Mouse (Mus musculus) liver, embryonic 14.5 days (tissue): ENCODE data around the gene Rbm45. TPM values are rescaled to one million over a fixed set of nuclear protein-coding genes. Genes with fewer than 3 reads are reported as not detected.

ENCODE experiments used
- ATAC-seq: fragments of 200-750 bp; cut with Nextera tagmentation; 2 replicates; pipeline ENCODE4 v1.8.0; 2017; ENCODE audit warnings: moderate number of reproducible peaks, mild to moderate bottlenecking, moderate library complexity; ENCODE audit not compliant: insufficient read depth
- DNase-seq, 3 experiments: peaks; one replicate each; pipeline ENCODE4 v3.0.0-alpha.2; 2012 to 2013; ENCODE audit warnings: low read depth in 3 of 3, low spot score in 3 of 3
- H3K27ac ChIP-seq: fragments of 300-500 bp; sonication (generic); 2 replicates; pipeline ENCODE4 v1.5.1; 2014; ENCODE audit warnings: moderate library complexity, mild to moderate bottlenecking, control low read depth, inconsistent platforms
- H3K27me3 ChIP-seq: fragments of 300-500 bp; sonication (generic); 2 replicates; pipeline ENCODE4 v1.6.1; 2014; ENCODE audit warnings: mild to moderate bottlenecking, low read length, moderate library complexity; ENCODE audit not compliant: control insufficient read depth, insufficient read depth
- H3K36me3 ChIP-seq: fragments of 300-500 bp; sonication (generic); replicated peaks from 2 replicates; pipeline ENCODE4 v1.6.1; 2014; ENCODE audit warnings: low read depth; ENCODE audit not compliant: control insufficient read depth, insufficient read depth
- H3K4me1 ChIP-seq, 2 experiments: fragments of 200-500 bp in 1 of 2; fragments of 300-500 bp in 1 of 2; sonication (generic) in 1 of 2; replicated peaks; 2 replicates each; pipeline ENCODE4 v1.6.1; 2012 to 2014; ENCODE audit warnings: antibody characterized with exemption in 1 of 2, inconsistent platforms in 1 of 2, low read length in 1 of 2; ENCODE audit not compliant: control insufficient read depth in 2 of 2, insufficient read depth in 2 of 2
- H3K4me2 ChIP-seq: fragments of 300-500 bp; sonication (generic); 2 replicates; pipeline ENCODE4 v1.6.1; 2014; ENCODE audit warnings: low read depth, mild to moderate bottlenecking, control low read depth, moderate library complexity
- H3K4me3 ChIP-seq, 2 experiments: fragments of 200-500 bp in 1 of 2; fragments of 300-500 bp in 1 of 2; sonication (generic) in 1 of 2; 2 replicates each; pipeline ENCODE4 v1.5.1; 2012 to 2014; ENCODE audit warnings: low read depth in 2 of 2, low read length in 2 of 2, mild to moderate bottlenecking in 2 of 2, control low read depth in 1 of 2, inconsistent platforms in 1 of 2, moderate library complexity in 1 of 2; ENCODE audit not compliant: insufficient read depth in 1 of 2
- H3K9ac ChIP-seq: fragments of 300-500 bp; sonication (generic); replicated peaks from 2 replicates; pipeline ENCODE4 v1.6.1; 2014; ENCODE audit warnings: mild to moderate bottlenecking, control low read depth, moderate library complexity
- H3K9me3 ChIP-seq: fragments of 300-500 bp; sonication (generic); 2 replicates; pipeline ENCODE4 v1.6.1; 2016; ENCODE audit warnings: low read length, mixed read lengths; ENCODE audit not compliant: control insufficient read depth
- CTCF ChIP-seq: IDR thresholded peaks from 2 replicates; pipeline ENCODE4 v1.5.1; 2016; ENCODE audit warnings: antibody characterized with exemption, low read depth, control low read depth
- EP300 ChIP-seq: IDR thresholded peaks from 2 replicates; pipeline ENCODE4 v1.6.1; 2016; ENCODE audit warnings: antibody characterized with exemption, low read depth
- WGBS: fragments of 180-500 bp; shearing (Covaris S2); extraction: QIAGEN DNeasy Blood & Tissue Kit; methylation state at CpG from one replicate; pipeline ENCODE4 v1.1.7; 2014; ENCODE audit not compliant: insufficient replicate concordance; 5-methylcytosine and 5-hydroxymethylcytosine counted together
- polyA plus RNA-seq, 2 experiments: library from polyadenylated mRNA; depleted of rRNA in 1 of 2; stranded (reverse) in 1 of 2; unstranded in 1 of 2; fragments of >200 nt; fragmentation: Nextera tagmentation in 1 of 2; extraction: Ambion mirVana in 1 of 2; gene quantifications; 2 replicates each; pipeline versions ENCODE4 v1.2.1 to v1.2.3; 2012 to 2014

Rbm45 gene
- polyA plus RNA-seq, 2 experiments, result 5.7 to 8.5 TPM

GRCm38 (mm10) chr2:76421411-76421924, 51.7 kb downstream of the Rbm45 start:
- H3K9me3 ChIP-seq, result no peaks in the 10 kb centered on the region
- H3K27ac ChIP-seq, result no peak overlapping the region
- 53% methylated on average over 6 of the region's 6 CpGs for WGBS
- H3K4me3 ChIP-seq, result no peak overlapping the region
- DNase-seq (no peak), ATAC-seq (no peak)
- no peaks in the 10 kb centered on the region for H3K36me3 ChIP-seq
- H3K27me3 ChIP-seq, result no peaks in the 10 kb centered on the region
- no peak overlapping the region for H3K9ac ChIP-seq
- H3K4me2 ChIP-seq, result no peak overlapping the region
- no peak for TF ChIP-seq CTCF
- H3K4me1 ChIP-seq, result no peaks in the 10 kb centered on the region

GRCm38 (mm10) chr2:76426816-76427215, 57.0 kb downstream of the Rbm45 start:
- Histone ChIP-seq H3K36me3 (no peaks in the 10 kb centered on the region), H3K27me3 (no peaks in the 10 kb centered on the region), H3K4me3 (no peak overlapping the region), H3K27ac (no peak overlapping the region), H3K9ac (no peak overlapping the region), H3K9me3 (no peaks in the 10 kb centered on the region), H3K4me1 (no peaks in the 10 kb centered on the region), H3K4me2 (no peak overlapping the region)
- WGBS, result 37% methylated on average over 3 of the region's 3 CpGs
- ATAC-seq (no peak), DNase-seq (no peak)
- TF ChIP-seq CTCF (no peak), EP300 (no peak)

GRCm38 (mm10) chr2:76429318-76429717, 59.5 kb downstream of the Rbm45 start:
- Histone ChIP-seq H3K27ac (no peak overlapping the region), H3K27me3 (no peaks in the 10 kb centered on the region), H3K9ac (no peak overlapping the region), H3K4me3 (no peak overlapping the region), H3K4me1 (no peaks in the 10 kb centered on the region), H3K4me2 (no peak overlapping the region), H3K9me3 (no peaks in the 10 kb centered on the region), H3K36me3 (no peaks in the 10 kb centered on the region)
- no peak for TF ChIP-seq EP300
- TF ChIP-seq CTCF, result no peak
- DNase-seq (no peak), ATAC-seq (no peak)
- 51% methylated on average over 3 of the region's 3 CpGs for WGBS

GRCm38 (mm10) chr2:76429855-76430254, 60.1 kb downstream of the Rbm45 start:
- Histone ChIP-seq H3K9ac (no peak overlapping the region), H3K27ac (no peak overlapping the region), H3K4me1 (no peaks in the 10 kb centered on the region), H3K27me3 (no peaks in the 10 kb centered on the region), H3K4me3 (no peak overlapping the region), H3K4me2 (no peak overlapping the region), H3K36me3 (no peaks in the 10 kb centered on the region), H3K9me3 (no peaks in the 10 kb centered on the region)
- WGBS, result 58% methylated on average over 5 of the region's 5 CpGs
- TF ChIP-seq CTCF (no peak), EP300 (no peak)
- ATAC-seq (no peak), DNase-seq (no peak)

- no peaks in the 10 kb centered on the region for H3K9me3 ChIP-seq
- H3K4me3 ChIP-seq, result no peak overlapping the region
- TF ChIP-seq EP300 (no peak), CTCF (no peak)
- DNase-seq (no peak), ATAC-seq (no peak)
- no peak overlapping the region for H3K9ac ChIP-seq
- WGBS, result 62% methylated on average over 3 of the region's 3 CpGs
- H3K4me1 ChIP-seq, result no peaks in the 10 kb centered on the region
- no peaks in the 10 kb centered on the region for H3K27me3 ChIP-seq
- H3K27ac ChIP-seq, result no peak overlapping the region
- no peak overlapping the region for H3K4me2 ChIP-seq
- H3K36me3 ChIP-seq, result no peaks in the 10 kb centered on the region
Measured at GRCm38 (mm10) chr2:76430539-76430938, 60.8 kb downstream of the Rbm45 start.

Other genes with a start within 250 kb of the Rbm45 start
- gene Pde11a, start 31.2 kb upstream of the Rbm45 start, polyA plus RNA-seq (2012; rRNA removed), result 0.01 TPM in 2 replicates
- 0.06 TPM in 1 of 2 replicates, not detected in the other for gene Pde11a, start 31.2 kb upstream of the Rbm45 start, polyA plus RNA-seq (2014; fragmentation: Nextera tagmentation; extraction: Ambion mirVana)
- not detected in 2 replicates for gene Cyct, start 9.5 kb upstream of the Rbm45 start, polyA plus RNA-seq (2012; rRNA removed)
- gene Cyct, start 9.5 kb upstream of the Rbm45 start, polyA plus RNA-seq (2014; fragmentation: Nextera tagmentation; extraction: Ambion mirVana), result not detected in 2 replicates
- 0.17 and 0.41 TPM in 2 replicates for gene Osbpl6, start 36.5 kb downstream of the Rbm45 start, polyA plus RNA-seq (2012; rRNA removed)
- 0.20 and 0.21 TPM in 2 replicates for gene Osbpl6, start 36.5 kb downstream of the Rbm45 start, polyA plus RNA-seq (2014; fragmentation: Nextera tagmentation; extraction: Ambion mirVana)